Mouse (Mus musculus) thymus, adult 18-20 months (tissue): ENCODE results near the gene Gm14288.
"Not testable (repeated sequence)": the region's sequence is repeated elsewhere in the genome, so short reads cannot be mapped to it uniquely, and the experiment has no call there.

Experiments used
- DNase-seq, 2 experiments: peaks; one replicate each; pipeline ENCODE4 v3.0.0; 2022; ENCODE audit warnings: mixed read lengths in 2 of 2

Gm14288 gene

DNA sequence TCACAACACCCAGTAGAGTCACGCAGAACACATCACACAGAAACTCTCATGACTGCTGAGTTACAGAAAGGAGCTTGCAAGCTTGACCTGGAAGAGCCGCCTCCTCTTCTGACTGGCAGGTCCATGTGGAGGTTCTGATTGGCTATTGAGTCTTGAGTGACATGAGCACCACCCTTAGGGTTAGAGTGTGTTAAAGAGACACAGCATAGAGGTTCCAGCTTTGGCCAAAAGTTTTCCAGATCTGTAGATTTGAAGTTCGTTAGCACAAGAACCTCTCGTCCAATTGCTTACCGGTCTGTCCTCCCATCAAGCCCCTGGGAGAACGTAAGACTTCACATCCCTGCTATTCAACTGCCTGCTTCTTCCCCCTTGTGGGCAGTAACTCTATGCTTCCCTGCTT lies at the start of gene Gm14288:
Gene Gm14288, minus strand, starts transcription at position 101 of the 400 bp plus-strand sequence.
- DNase-seq: not testable (repeated sequence)

DNA sequence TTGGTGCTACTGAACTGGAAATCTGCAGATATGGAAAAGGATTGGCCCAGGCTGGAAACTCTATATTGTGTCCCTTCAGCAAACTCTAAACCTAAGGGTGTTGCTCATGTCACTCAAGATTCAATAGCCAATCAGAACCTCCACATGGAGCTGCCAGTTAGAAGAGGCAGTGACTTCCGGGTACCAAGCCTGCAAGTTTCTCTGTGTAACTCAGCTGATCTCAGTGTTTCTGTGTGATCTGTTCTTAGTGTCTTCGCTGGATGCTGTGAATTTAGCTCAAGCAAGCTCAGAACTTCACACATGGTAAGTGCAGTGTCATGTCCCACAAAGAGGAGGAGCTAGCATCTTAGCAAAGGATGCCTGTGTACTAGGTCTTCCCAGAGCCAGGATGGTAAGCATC lies 59.7 kb downstream of the Gm14288 start, which contains the start of gene Gm2007:
Gene Gm2007, plus strand, starts transcription at position 301 of the 400 bp plus-strand sequence.
- not testable (repeated sequence) for DNase-seq
